Mouse (Mus musculus): Measurements from ENCODE around the gene Gabpb1. TPM values are rescaled to one million over a fixed set of nuclear protein-coding genes. Genes with fewer than 3 reads are reported as not detected.
"Not testable (repeated sequence)": the region's sequence is repeated elsewhere in the genome, so short reads cannot be mapped to it uniquely, and the experiment has no call there.

The Gabpb1 gene
- total RNA-seq, 2 experiments from 2014 or later: 35.4 to 36.5 TPM

DNA sequence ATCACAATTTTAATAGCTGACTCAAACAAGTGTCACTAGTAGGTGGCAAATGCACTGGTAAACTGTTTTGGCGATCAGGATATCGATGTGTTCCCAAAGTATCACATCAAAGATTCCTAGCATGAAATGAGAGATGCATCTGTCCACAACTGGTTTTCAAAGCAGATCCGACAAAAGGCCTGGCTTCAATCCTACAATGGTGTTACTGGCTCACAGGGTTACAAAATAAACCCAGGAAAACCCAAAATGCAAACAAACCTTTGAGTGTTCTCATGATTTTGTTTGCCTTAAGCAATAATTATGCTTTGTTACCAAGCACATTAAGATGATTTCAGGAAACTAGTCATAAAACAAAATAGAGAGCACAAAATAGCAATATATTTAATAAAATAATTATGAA is 28.4 kb downstream of the Gabpb1 start:
- no peak for ATAC-seq (replicated peaks; ENCODE audit: low FRiP score, low TSS enrichment, poor library complexity, severe bottlenecking)

GRCm38 (mm10) chr2:126646461-126646860 is 29.7 kb downstream of the Gabpb1 start:
- ATAC-seq (replicated peaks; ENCODE audit: low FRiP score, low TSS enrichment, poor library complexity, severe bottlenecking): no peak

DNA sequence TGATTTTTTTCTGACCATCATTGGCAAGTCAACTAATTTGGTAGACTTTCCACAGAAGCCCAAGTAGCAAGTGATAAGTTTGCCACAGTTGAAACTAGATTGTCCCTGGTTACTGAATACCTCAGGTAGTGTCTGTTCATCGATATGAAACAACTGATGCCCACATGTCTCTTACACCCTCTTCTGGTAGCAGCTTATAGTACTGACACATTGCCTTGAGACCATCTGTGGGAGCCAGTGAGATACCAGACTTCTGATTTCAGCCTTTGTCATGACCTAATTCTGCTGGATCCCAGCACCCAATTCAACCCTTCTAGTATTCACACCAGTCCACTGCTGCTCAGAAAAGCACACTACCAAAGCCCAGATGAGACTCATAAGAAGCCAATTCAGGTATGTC is 31.4 kb downstream of the Gabpb1 start:
- 0 out of 2 replicates have a peak, but pooled peaks have one; percentile 51 for ATAC-seq (replicated peaks; ENCODE audit: low FRiP score, low TSS enrichment, poor library complexity, severe bottlenecking)

GRCm38 (mm10) chr2:126640298-126640697 is 35.8 kb downstream of the Gabpb1 start:
- no peak for ATAC-seq (replicated peaks; ENCODE audit: low FRiP score, low TSS enrichment, poor library complexity, severe bottlenecking)

DNA sequence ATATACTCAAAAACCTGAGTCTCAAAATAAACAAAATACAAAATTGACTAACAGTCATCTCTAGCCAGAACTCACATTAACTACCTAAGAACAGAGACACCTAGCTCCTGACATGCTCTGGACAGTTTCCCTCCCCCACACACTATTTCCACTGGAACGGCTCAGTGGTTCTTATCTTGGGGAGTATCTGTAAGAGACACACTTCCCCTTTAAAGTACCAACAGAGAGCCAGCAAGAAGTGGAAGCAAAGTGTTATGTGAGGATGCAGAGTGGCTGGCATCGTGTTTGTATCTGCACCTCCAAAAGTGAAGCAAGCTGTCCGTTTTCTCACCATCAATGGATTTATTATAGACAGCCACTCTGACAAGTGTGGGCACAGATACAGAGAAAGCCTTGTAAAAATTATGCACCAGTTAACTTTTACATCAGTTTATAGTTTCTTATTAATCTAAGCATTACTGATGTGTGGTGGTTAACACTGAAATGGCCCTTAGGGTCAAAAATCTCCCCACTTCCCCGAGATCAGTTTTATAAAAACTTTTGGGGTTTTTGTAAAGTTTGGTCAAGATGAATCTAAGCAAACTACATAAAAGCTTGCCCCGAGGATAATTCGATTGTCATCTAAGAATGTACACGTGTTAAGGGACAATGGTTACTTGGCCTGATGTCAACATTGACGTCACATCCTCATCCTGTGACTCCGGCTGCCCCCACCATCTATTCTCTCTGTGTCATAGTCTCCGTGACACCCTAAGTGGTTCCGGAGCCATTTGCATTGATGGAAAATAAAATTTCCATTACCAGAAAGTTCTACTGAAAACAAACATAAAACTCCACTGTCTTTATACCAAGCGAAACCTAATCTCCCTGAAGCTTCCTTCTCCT is 40.0 kb downstream of the Gabpb1 start:
- peak; percentile 81 for ATAC-seq (replicated peaks; ENCODE audit: low FRiP score, low TSS enrichment, poor library complexity, severe bottlenecking)

DNA sequence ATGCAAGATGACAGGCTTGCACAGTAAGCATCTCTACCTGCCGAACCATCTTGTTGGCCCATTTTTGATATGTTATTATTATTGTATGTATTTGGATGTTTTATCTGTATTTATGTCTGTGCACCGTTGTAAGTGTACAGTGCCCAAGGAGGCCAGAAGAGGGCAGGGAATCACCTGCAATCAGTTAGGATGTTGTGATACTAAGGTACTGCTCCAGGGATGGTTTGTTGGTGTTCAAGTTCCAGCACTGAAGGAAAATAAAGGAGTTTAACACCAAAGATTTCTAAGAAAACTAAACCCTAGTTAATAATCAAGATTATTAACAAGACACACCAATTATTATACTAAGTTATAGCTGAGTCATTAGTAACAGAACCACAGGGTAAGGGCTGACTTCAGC is 43.0 kb downstream of the Gabpb1 start:
- no peak for ATAC-seq (replicated peaks; ENCODE audit: low FRiP score, low TSS enrichment, poor library complexity, severe bottlenecking)

DNA sequence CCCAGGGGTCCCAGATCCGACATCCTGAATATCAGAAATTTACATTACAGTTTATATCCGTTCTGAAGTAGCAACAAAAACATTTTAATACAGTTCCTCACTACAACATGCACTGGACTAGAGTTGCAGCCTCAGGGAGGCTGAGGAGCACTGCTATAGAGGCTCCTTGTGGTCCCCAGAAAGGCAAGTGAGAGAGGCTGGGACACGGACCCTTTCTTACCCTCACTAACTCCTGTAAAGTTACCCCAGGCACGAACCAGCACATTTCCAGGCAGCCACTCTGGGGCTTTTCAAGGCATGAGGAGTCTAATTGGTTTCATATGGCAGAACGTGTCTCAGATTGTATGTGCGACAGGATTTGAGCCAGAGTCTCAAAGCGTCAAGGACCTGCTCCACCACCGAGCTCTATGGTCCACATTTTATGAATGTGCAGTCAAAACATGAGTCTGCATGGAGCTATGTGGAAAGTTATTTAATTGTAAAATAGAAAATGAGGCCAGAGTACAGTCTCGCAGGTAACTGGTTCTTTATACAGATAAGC is 47.6 kb downstream of the Gabpb1 start:
- ATAC-seq (replicated peaks; ENCODE audit: low FRiP score, low TSS enrichment, poor library complexity, severe bottlenecking): no peak

DNA sequence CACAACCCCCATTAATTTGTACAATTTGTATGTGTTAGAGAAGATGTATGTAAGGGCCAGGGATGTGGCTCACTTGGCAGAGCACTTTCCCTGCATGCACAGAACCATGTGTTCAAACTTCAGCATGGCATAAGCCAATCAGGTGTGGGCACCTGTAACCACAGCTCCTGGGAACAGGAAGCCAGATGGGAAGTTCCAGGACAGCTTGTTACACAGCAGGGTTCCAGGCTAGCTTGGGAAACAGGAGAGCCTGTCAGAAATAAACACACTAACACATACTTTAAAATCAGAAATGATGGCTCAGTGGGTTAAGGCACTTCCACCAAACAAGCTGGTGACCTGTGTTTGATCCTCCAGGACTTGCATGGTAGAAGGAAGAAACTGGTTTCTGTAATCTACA is 53.0 kb downstream of the Gabpb1 start:
- ATAC-seq (replicated peaks; ENCODE audit: low FRiP score, low TSS enrichment, poor library complexity, severe bottlenecking): no peak

DNA sequence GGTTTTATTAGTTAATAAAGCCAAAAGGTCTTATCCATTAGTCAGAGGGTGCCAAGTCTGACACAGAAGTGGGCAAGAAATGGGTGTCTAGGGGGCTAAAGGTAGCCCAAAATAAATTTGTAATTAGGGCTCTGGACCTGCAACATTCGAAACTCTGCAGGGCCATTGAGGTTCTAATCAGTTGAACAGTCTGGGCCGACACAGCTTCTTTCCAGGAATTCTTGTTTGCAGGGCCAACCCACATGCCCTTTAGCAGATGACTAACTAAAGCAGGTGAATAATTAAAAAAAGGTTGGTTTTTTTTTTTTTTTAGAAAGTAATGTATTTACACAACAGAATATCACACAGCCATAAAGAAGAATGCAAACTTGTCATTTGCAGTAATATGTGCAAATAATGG is 53.7 kb downstream of the Gabpb1 start:
- ATAC-seq (replicated peaks; ENCODE audit: low FRiP score, low TSS enrichment, poor library complexity, severe bottlenecking): no peak

DNA sequence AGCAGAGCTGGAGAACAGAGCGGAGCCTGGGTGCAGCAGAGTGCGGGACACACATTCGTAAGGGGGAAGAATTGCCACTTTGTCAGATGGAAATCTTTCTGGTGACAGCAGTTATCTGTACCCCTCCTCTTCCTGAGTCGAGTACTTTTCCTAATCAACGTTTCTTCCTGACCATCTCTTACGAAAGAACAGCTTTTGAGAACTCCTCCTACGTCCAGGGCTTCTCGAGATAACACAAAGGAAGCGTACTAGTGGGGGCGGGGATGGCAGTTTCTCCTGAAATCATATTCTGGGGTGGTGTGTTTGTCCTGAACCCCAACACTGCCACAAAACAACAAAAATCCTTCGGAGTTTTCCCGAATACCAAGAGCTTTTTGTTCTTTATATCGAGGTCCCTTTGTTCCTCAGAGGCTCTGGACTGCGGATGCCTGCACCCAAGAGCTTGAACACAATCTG is 56.9 kb downstream of the Gabpb1 start, which contains the start of gene Hdc:
Hdc (minus strand) TSS at position 51 of the 456 bp plus-strand sequence.
- ATAC-seq (replicated peaks; ENCODE audit: low FRiP score, low TSS enrichment, poor library complexity, severe bottlenecking): peak; percentile 43

DNA sequence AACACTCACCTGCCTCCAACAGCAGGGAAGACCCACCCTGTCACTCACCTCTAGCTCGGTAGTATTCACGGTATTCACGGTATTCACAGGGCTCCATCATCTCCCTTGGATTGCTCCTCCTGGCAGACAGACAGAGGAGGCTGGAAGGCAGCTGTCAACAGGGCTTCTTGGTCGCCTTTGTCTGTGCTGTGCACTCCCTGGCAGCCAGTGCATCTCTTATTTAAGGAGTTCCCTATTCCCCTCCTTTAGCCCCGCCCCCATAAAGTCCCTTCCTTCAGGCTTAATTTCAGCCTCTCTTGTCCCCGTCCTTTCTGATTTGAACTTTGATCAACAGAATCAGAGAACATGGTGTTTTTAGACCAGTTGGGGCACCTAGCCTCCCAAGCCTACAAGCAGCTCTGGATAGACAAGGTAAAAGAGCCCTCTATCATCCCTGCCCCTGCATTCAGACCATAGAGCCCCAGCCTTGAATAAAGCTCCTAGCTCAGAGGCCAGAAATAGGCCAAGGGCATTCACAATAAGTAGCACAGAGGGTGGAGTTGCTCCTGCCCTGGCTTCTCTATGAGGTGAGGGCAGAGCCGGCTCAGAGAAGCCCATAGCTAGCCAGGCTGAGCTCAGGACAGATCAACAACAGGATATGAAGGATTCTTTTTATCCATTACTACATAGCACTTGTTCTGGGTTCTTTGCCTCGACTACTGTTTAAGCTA is 57.5 kb downstream of the Gabpb1 start:
- ATAC-seq (replicated peaks; ENCODE audit: low FRiP score, low TSS enrichment, poor library complexity, severe bottlenecking): peak; percentile 45; the same call in 1 of the 2 replicates

GRCm38 (mm10) chr2:126615355-126615754 is 60.8 kb downstream of the Gabpb1 start:
- no peak for ATAC-seq (replicated peaks; ENCODE audit: low FRiP score, low TSS enrichment, poor library complexity, severe bottlenecking)

DNA sequence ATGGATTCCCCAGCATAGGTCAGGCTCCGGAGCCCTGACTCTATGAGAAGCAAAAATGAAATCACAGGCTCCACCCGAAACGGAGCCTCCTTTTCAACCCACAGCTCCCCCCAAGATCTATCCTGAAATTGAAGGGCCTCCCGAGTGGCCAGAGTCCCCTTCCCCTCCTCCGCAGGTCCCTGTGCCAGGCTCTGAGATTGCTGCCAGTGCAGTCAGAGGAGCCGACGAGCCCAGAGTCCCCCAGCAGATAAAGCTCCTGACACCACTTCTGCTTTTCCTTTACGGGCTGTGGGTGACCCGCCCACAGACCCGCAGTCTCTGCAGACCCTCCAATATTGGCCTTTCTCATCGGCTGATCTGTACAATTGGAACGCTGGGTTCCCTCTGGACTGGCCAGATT is 66.5 kb downstream of the Gabpb1 start:
- ATAC-seq (replicated peaks; ENCODE audit: low FRiP score, low TSS enrichment, poor library complexity, severe bottlenecking): not testable (repeated sequence)

GRCm38 (mm10) chr2:126607553-126608203 is 68.5 kb downstream of the Gabpb1 start:
- peak; percentile 74 for ATAC-seq (replicated peaks; ENCODE audit: low FRiP score, low TSS enrichment, poor library complexity, severe bottlenecking)

DNA sequence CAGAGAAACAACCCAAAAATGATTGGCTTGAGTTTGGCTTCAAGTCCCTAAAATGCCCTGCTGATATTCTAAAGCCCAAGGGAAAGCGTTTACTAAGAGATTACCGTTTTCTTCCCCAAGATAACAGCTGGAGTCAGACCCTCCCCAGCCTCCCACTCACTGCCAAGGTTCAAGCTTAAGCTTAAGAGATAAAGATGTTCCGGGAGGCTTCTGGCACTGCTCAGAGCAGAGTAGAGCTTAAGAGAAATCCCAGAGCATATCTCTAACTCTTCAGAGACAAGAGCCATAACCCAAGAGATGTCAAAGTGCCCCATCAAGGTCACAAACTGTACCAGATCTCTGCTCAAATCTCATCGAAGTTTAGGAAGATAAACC is 69.5 kb downstream of the Gabpb1 start:
- ATAC-seq (replicated peaks; ENCODE audit: low FRiP score, low TSS enrichment, poor library complexity, severe bottlenecking): peak; percentile 51

DNA sequence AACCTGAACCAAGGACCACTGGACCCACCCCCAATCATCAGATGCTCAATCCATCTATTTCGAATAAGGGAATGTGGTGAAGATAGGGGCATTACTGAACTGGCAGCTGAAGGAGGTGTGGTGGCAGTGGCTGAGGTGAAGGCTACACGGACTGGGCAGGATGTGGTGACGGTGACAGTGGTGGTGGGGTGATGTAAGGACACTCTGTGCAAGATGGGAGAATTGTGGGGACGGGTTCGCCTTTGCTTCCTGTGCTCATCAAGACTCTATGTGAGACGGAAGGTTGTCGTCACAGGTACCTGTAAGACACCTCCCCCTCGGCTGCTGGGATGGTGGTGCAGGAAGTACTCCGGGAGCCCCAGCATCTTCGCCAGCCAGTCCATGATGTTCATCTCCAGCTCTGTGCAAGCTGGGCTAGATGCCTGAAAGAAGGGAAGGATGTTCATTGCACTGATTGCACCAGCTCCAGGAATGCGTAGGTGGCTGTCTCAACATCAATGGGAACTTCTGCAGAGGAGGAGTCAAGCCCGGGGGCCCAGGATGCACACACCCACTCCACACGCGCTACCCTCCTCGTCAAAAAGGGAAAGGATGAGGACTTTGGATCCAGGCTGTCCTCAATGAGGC is 70.0 kb downstream of the Gabpb1 start:
- peak; percentile 22 for ATAC-seq (replicated peaks; ENCODE audit: low FRiP score, low TSS enrichment, poor library complexity, severe bottlenecking)

- ATAC-seq (replicated peaks; ENCODE audit: low FRiP score, low TSS enrichment, poor library complexity, severe bottlenecking): peak; percentile 11; the same call in 1 of the 2 replicates
These were observed 74.1 kb downstream of the Gabpb1 start for GRCm38 (mm10) chr2:126601918-126602600.

GRCm38 (mm10) chr2:126600533-126600932 is 75.6 kb downstream of the Gabpb1 start:
- no peak for ATAC-seq (replicated peaks; ENCODE audit: low FRiP score, low TSS enrichment, poor library complexity, severe bottlenecking)

GRCm38 (mm10) chr2:126599005-126599404 is 77.1 kb downstream of the Gabpb1 start:
- ATAC-seq (replicated peaks; ENCODE audit: low FRiP score, low TSS enrichment, poor library complexity, severe bottlenecking): peak; percentile 65

All from megakaryocyte-erythroid progenitor cell, adult 5-6 weeks (primary cell).